Mouse (Mus musculus) lung, postnatal 4 days (tissue): Measurements from ENCODE around the gene Brk1.
A peak's percentile ranks its signal among the peaks of the same experiment; 100 is the strongest.

Source experiments
- DNase-seq, 2 experiments: peaks; one replicate each; pipeline ENCODE4 v3.0.0; 2021

Gene Brk1

GRCm38 (mm10) chr6:113624989-113625770 lies 20.6 kb downstream of the Brk1 start:
- no peak for DNase-seq

DNA sequence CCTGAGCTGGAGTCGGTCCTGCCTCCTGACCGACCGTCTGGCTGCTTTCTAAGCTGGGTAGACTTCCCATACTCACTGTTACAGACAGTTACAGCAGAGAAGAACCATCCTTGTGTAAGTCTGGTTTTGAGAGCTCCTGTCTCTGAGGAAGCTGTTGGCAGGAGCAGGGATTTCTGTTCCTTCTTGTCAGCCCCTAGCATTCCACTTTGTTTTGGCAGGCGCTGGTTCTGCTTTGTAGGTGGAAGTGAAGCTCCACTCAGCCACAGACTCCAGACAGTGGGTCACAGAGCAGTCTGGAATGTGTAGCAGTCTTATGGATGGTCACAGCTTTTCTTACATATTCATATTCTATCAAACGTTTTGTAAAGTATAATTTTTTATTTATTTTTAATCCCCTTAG lies 25.8 kb downstream of the Brk1 start:
- no peak for DNase-seq

DNA sequence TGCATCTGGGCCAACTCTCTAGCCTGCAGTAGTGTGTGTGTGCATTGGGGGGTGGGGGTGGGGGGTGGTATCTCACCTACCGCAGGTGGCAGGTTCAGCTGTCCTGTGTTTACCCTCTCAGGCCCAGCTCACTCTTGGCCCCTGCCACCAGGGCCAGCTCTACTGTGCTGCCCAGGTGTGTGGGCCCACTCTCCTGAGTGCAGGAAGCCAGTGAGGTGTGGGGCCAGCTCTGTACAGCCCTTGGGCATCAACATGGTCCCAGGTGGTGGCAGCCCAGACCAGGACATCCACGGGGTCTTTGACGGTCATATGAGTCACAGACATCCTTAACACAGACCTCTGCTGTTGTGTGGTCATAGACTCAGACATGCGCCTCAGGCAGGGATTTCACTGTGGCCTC lies 28.3 kb downstream of the Brk1 start:
- DNase-seq: no peak

DNA sequence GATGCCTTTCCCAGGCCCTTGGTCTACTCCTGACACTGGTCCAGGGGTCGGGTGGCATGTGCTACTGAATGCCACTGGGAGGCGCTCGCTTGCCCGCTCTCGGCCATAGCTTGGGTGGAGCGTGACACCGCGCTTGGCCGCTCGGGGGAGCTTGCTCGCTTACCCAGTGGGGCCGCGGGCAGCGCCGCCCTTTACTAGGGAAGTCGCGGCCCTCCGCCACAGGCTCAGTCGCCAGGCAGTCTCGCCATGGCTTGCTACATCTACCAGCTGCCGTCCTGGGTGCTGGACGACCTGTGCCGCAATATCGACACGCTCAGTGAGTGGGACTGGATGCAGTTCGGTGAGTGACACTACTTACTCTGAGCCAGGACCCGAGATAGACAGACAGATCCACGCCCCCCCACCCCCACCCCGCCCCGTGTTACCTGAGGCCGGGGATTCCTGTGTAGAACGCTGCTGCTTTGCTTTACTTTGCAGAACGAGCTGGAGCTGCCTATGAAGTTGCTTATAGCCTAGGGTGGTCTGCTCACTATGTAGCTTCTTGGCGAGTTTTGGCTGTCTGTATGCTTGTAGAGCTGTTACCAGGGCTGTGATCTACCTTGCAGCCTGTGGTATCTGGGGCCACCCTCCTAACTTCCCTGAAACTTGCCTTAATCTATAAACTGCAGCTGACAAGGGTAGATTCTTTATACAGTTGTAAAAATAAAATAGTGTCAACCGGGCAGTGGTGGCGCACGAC lies 33.9 kb downstream of the Brk1 start, which contains the start of gene Irak2:
Irak2 (plus strand) TSS at position 166 of the 739 bp plus-strand sequence.
- DNase-seq: peak; percentile 96 to 98

DNA sequence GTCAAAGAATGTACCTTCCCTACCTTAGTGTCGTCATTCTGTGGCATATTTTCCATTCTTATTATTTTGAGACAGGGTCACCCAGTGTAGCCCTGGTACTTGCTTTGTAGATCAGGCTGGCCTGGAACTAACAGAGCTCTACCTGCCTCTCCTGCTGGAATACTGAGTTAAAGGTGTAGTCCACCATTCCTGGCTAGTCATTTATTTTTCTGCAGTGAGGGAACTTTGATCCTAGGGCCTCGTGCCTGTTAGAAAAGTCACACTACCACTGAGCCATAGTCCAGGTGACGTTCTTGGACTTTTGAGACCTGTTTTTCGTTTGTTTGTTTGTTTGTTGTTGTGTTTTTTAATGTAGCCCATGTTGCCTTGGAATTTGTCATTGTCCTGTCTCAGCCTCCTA lies 34.6 kb downstream of the Brk1 start:
- DNase-seq: no peak

- no peak for DNase-seq
Measured at GRCm38 (mm10) chr6:113642605-113643004, 38.0 kb downstream of the Brk1 start.

GRCm38 (mm10) chr6:113643021-113643420 lies 38.4 kb downstream of the Brk1 start:
- no peak for DNase-seq

DNA sequence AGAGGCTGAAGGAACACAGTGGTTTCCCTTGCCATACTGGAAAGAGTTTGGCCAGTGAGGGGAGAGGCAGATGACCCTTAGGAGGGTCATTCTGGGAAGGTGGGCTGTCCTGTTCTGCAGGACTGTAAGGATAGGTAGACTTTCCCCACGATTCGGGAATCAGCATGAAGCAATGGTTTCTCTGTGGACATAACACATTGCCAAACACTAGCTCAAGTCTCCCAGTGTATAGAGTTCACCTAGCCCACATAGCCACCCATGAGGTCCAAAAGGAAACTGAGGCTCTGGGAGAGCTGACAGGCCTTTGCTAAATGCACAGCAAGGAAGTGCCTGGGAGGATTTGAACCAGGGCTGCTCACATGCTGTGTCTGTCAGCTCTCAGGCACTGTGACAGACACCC lies 39.4 kb downstream of the Brk1 start:
- DNase-seq: no peak

GRCm38 (mm10) chr6:113644808-113645207 lies 40.2 kb downstream of the Brk1 start:
- peak; percentile 69 to 70 for DNase-seq

DNA sequence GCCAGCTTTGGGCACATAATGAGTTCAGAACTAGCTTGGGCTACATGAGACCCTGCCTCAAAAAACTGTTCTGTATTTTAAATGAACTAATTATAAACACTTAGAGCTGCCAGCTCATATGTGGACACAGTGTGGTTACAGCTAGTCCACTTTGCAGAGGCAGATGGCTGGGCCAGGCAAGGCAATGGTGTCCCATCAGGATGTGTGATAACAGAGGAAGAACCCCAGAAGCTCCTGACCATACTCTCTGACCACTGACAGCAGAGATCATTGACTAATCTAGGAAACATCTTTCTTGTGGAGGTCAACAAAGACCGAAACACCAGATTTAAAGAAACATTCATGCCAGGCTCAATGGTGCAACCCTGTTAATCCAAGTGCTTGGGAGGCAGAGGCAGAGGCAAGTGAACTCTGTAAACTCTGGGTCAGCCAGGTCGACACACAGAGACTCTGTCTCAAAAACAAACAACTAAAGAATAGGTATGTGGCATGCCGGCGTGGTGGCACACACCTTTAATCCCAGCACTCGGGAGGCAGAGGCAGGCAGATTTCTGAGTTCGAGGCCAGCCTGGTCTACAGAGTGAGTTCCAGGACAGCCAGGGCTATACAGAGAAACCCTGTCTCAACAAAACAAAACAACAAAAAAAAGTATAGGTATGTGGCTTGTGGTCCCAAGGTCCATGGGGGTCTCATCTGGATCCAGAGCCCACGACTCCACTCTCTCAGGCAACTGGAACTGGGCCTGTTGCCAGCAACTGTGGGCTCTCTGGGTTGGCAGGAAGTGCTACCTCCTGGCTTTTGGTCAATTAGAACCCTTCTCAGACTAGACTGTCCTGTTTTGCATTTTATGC lies 45.0 kb downstream of the Brk1 start:
- no peak for DNase-seq

DNA sequence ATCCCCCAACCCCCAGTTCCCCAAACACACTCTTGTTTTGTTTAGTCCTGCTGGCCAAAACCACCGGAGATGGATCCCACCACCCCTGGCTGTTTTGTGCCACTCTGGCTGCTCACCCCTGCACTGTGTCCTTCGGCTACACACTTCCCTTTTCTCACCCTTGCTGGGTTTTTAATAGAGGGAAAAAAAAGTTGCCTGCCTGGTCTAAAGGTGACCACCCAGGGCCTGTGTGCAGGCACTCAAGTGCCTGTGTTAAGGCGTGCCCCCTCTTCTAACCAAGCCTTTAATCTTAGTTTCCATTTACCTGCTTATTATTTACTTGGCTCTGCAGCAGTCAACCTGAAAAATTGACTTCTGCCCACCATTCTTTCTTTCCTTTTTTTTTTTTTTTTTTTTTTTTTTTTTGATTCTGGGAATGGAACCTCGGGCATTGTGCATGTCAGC lies 45.6 kb downstream of the Brk1 start:
- DNase-seq: no peak

- DNase-seq: no peak
Measured at GRCm38 (mm10) chr6:113651626-113652025, 47.1 kb downstream of the Brk1 start.

DNA sequence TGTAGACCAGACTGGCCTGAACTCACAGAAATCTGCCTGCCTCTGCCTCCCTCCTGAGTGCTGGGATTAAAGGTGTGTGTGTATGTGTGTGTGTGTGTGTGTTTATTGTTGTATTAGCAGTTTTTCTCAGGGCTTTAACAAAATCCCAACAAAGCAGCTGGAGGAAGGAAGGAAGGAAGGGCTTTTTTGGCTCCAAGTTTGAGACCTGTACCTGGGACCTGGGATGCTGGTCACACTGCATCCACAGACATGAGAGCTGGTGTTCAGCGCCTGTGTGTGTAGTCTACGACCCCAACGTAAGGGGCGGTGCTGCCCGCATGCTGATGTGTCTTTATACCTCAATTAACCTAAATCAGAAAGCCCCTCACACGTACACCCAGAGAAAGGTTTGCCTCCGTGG lies 49.0 kb downstream of the Brk1 start:
- DNase-seq: no peak

DNA sequence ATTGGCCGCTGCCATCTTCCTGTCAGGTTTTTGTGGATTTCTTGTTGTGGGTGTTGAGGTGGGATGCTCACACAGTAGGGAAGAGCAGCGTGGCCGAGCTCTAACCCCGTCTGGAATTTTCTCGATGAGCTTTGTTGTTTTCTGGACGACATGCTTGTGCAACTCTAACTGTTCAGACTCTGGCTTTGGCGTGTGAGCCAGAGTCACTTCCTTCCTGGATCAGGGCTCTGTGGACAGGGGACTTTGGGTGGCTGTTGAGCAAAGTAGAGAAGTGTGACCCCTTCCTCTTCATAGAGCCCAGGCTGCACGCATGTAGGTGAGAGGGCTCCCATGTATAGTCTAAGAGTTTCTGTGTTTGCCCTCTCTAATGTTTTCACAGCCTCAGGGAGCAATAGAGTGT lies 49.5 kb downstream of the Brk1 start:
- DNase-seq: peak; percentile 36 to 39

DNA sequence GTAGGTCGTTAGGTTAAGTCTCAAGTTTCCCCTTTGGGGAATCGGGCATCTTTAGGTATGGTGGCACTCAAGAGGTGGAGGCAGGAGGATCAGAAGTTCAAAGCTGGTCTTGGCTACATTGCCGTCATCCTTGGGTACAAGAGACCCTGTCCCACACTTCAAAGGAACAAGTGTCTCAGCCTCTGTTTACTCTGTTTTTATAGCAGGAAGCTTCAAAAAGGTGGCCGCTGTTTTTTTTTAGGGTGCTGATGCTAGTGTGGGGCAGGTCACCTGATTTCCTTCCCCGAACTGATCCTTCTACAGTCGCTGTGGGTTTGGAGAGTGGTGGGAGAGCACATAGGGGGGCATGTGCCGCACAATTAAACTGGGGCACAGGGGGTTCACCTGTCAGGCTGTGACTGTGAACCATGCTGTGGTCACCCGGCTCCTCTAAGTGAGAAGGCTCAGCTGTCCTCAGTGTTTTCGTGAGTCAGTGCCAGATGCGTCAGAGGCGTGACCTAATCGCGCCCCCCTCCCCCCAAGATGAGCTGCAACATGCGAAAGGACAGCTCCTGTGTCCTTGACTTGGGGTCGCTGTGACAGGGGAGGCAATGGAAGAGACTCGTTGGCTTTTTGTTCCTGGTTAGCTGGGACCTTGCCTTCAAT lies 50.3 kb downstream of the Brk1 start:
- DNase-seq: peak; percentile 53 to 68

DNA sequence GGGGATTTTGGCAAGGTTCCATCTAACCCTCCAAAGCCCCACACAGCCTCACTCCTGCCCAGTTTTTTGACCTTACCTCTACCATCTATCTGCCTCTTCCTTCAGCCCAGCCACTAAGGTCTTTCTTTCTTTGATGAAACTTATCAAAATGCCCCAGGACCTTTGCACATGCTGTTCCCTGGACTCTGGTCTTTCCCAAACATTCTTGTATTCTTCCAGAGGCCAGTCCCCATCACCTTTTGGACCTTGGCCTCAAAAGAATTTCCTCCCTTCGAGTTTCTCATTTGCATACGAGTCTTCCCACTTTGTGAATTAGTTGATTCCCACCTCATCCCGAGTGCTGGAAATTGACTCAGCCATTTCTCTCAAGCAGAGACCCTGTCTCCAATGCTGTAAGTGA lies 50.9 kb downstream of the Brk1 start:
- no peak for DNase-seq

DNA sequence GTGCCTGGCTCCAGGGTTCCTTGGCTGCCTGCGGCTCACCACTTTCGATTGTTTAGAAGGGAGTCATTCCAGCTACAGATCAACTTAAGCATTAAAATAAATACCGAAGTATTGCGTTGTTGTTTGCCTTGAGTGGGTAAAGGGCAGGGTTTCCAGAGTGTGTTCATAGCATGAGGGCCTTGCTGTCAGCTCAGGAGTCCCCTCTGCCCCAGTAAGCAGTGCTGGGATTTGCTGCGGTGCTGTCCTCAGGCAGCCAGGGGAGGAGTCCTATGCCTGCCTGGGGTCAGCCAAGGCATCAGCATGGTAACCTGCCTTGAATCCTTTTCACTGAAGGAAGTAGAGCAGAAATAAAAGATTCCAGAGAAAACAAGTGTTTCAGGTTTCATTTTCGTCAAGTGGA lies 52.3 kb downstream of the Brk1 start:
- DNase-seq: peak; percentile 62 to 84

GRCm38 (mm10) chr6:113658226-113658625 lies 53.7 kb downstream of the Brk1 start:
- DNase-seq: peak in 1 of 2 experiments; percentile 44

- DNase-seq: no peak
Measured at GRCm38 (mm10) chr6:113659648-113660491, 55.3 kb downstream of the Brk1 start.

DNA sequence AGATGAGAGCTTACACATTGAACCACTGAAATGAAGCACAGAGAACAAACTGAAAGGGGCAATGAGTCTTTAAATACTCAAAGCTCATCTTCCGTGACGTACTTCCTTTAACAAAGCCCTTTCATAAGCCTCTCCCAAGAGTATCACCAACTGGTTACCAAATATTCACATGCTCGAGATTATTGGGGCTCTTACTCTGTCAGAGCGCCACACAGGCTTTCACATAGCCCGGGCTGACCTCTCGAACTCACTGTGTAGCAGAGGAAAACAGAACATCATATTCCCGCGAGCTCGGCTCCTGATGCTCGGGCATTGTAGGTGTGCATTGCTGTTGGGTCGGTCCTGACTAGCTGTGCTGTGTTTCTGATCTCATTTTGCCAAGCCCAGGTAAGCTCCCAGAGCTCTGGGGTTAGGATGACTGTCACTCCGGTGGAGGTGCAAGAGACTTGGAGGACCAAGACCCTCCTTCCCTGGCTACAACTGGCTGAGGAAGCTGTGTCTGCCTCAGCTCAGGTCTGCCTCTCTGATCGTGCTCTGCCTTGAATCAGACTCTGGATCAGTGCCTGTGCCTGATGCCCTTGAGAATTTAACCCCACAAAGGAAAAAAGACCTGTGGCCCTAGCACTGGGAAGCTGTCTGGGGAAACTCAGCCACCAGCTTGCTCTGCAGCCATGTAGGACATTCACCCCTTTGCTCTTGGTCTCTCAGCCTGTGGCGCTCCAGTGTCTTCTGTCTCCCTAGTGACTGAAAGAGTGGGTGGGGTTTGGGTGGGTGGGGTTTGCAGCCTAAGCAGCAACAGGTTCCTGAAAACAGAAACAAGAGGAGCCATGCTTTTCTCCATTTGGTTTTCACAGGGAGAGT lies 56.1 kb downstream of the Brk1 start:
- no peak for DNase-seq
